Mouse (Mus musculus): ENCODE data around the gene Sh3pxd2a. TPM values are rescaled to one million over a fixed set of nuclear protein-coding genes. Genes with fewer than 3 reads are reported as not detected.

Gene Sh3pxd2a
- polyA plus RNA-seq, 1 experiment: 150 TPM

- Histone ChIP-seq H3K4me3 (ENCODE audit: insufficient read depth, low read length) (no peak overlapping the region), H3K4me1 (ENCODE audit: control insufficient read depth, insufficient read depth, low read length) (no peaks in the 10 kb centered on the region), H3K27ac (ENCODE audit: insufficient read depth, low read length) (no peak overlapping the region)
- TF ChIP-seq CTCF (IDR thresholded peaks at IDR 0.05; ENCODE audit: borderline replicate concordance, insufficient read depth, low read length): no peak
- TF ChIP-seq POLR2A (IDR thresholded peaks at IDR 0.05; ENCODE audit: low read depth, low read length): no peak
Measured at GRCm38 (mm10) chr19:47228725-47229252, 235.4 kb downstream of the Sh3pxd2a start.

GRCm38 (mm10) chr19:47225791-47226190, 238.4 kb downstream of the Sh3pxd2a start:
- TF ChIP-seq POLR2A (IDR thresholded peaks at IDR 0.05; ENCODE audit: low read depth, low read length) (no peak), CTCF (IDR thresholded peaks at IDR 0.05; ENCODE audit: borderline replicate concordance, insufficient read depth, low read length) (no peak)
- Histone ChIP-seq H3K4me3 (ENCODE audit: insufficient read depth, low read length) (no peak overlapping the region), H3K27ac (ENCODE audit: insufficient read depth, low read length) (no peak overlapping the region), H3K4me1 (ENCODE audit: control insufficient read depth, insufficient read depth, low read length) (peaks cover 14% of the 10 kb centered on the region; the same call in 1 of the 2 replicates)

- TF ChIP-seq CTCF (IDR thresholded peaks at IDR 0.05; ENCODE audit: borderline replicate concordance, insufficient read depth, low read length): no peak
- H3K4me1 ChIP-seq (ENCODE audit: control insufficient read depth, insufficient read depth, low read length): peaks cover 22% of the 10 kb centered on the region; the same call in 1 of the 2 replicates
Measured at GRCm38 (mm10) chr19:47224743-47225142, 239.5 kb downstream of the Sh3pxd2a start.

GRCm38 (mm10) chr19:47222841-47223557, 241.2 kb downstream of the Sh3pxd2a start:
- Histone ChIP-seq H3K4me1 (ENCODE audit: control insufficient read depth, insufficient read depth, low read length) (peaks cover 29% of the 10 kb centered on the region), H3K27ac (ENCODE audit: insufficient read depth, low read length) (no peak overlapping the region), H3K4me3 (ENCODE audit: insufficient read depth, low read length) (no peak overlapping the region)
- TF ChIP-seq POLR2A (IDR thresholded peaks at IDR 0.05; ENCODE audit: low read depth, low read length) (no peak), CTCF (IDR thresholded peaks at IDR 0.05; ENCODE audit: borderline replicate concordance, insufficient read depth, low read length) (no peak)

More at GRCm38 (mm10) chr19:47224743-47225142, 239.5 kb downstream of the Sh3pxd2a start:
- no peak overlapping the region for H3K27ac ChIP-seq (ENCODE audit: insufficient read depth, low read length)
- H3K4me3 ChIP-seq (ENCODE audit: insufficient read depth, low read length): no peak overlapping the region

GRCm38 (mm10) chr19:47222154-47222840, 241.9 kb downstream of the Sh3pxd2a start:
- peaks cover 29% of the 10 kb centered on the region for H3K4me1 ChIP-seq (ENCODE audit: control insufficient read depth, insufficient read depth, low read length)
- TF ChIP-seq POLR2A (IDR thresholded peaks at IDR 0.05; ENCODE audit: low read depth, low read length) (no peak), CTCF (IDR thresholded peaks at IDR 0.05; ENCODE audit: borderline replicate concordance, insufficient read depth, low read length) (no peak)
- H3K27ac ChIP-seq (ENCODE audit: insufficient read depth, low read length): no peak overlapping the region
- H3K4me3 ChIP-seq (ENCODE audit: insufficient read depth, low read length): no peak overlapping the region

GRCm38 (mm10) chr19:47221500-47222153, 242.6 kb downstream of the Sh3pxd2a start:
- no peak overlapping the region; the same call in 1 of the 2 replicates for H3K27ac ChIP-seq (ENCODE audit: insufficient read depth, low read length)
- H3K4me3 ChIP-seq (ENCODE audit: insufficient read depth, low read length): no peak overlapping the region
- no peak for TF ChIP-seq CTCF (IDR thresholded peaks at IDR 0.05; ENCODE audit: borderline replicate concordance, insufficient read depth, low read length)
- TF ChIP-seq POLR2A (IDR thresholded peaks at IDR 0.05; ENCODE audit: low read depth, low read length): no peak
- H3K4me1 ChIP-seq (ENCODE audit: control insufficient read depth, insufficient read depth, low read length): peaks cover 29% of the 10 kb centered on the region

- Histone ChIP-seq H3K4me1 (ENCODE audit: control insufficient read depth, insufficient read depth, low read length) (peaks cover 29% of the 10 kb centered on the region), H3K27ac (ENCODE audit: insufficient read depth, low read length) (peak overlapping the region; percentile 82), H3K4me3 (ENCODE audit: insufficient read depth, low read length) (no peak overlapping the region)
- TF ChIP-seq CTCF (IDR thresholded peaks at IDR 0.05; ENCODE audit: borderline replicate concordance, insufficient read depth, low read length): no peak
- no peak for TF ChIP-seq POLR2A (IDR thresholded peaks at IDR 0.05; ENCODE audit: low read depth, low read length)
Measured at GRCm38 (mm10) chr19:47221006-47221405, 243.2 kb downstream of the Sh3pxd2a start.

GRCm38 (mm10) chr19:47220232-47220631, 244.0 kb downstream of the Sh3pxd2a start:
- TF ChIP-seq CTCF (IDR thresholded peaks at IDR 0.05; ENCODE audit: borderline replicate concordance, insufficient read depth, low read length) (no peak), POLR2A (IDR thresholded peaks at IDR 0.05; ENCODE audit: low read depth, low read length) (no peak)
- Histone ChIP-seq H3K4me3 (ENCODE audit: insufficient read depth, low read length) (no peak overlapping the region), H3K4me1 (ENCODE audit: control insufficient read depth, insufficient read depth, low read length) (peaks cover 29% of the 10 kb centered on the region), H3K27ac (ENCODE audit: insufficient read depth, low read length) (peak overlapping the region; percentile 82)

- TF ChIP-seq POLR2A (IDR thresholded peaks at IDR 0.05; ENCODE audit: low read depth, low read length) (peak; percentile 58), CTCF (IDR thresholded peaks at IDR 0.05; ENCODE audit: borderline replicate concordance, insufficient read depth, low read length) (no peak)
- Histone ChIP-seq H3K4me3 (ENCODE audit: insufficient read depth, low read length) (no peak overlapping the region), H3K27ac (ENCODE audit: insufficient read depth, low read length) (peak overlapping the region; percentile 82), H3K4me1 (ENCODE audit: control insufficient read depth, insufficient read depth, low read length) (peaks cover 29% of the 10 kb centered on the region)
Measured at GRCm38 (mm10) chr19:47219622-47220021, 244.6 kb downstream of the Sh3pxd2a start.
